Mouse (Mus musculus): ENCODE results near the gene Syk.

GRCm38 (mm10) chr13:52607964-52608363 lies 25.0 kb downstream of the Syk start:
- TF ChIP-seq GATA1 (IDR thresholded peaks at IDR 0.05; ENCODE audit: borderline replicate concordance, low read length) (no peak), FLI1 (IDR thresholded peaks at IDR 0.05; ENCODE audit: low read length) (no peak)

Measured in megakaryocyte, embryonic 14.5 days (primary cell).